Mouse (Mus musculus): ENCODE results near the gene Psmb10.

DNA sequence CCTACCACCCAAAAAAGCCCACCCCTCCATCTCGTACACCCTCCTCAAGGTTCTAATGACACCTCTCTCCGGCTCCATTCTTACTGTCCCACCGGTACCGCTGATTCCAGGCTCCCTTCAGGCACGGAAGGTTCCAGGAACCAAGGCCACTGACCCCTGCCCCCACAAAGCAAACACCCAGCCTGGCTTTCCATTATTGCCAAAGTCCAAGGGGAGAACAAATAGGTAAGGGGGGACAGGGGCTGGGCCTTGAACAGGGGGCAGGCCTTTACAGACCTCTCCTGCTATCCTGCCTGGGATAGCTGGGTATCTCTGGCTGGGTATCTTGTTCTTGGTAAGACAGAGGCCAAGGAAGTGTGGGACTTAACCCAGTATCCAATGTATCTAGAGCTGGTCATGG is 4.3 kb upstream of the Psmb10 start:
- no peak for TF ChIP-seq CTCF (IDR thresholded peaks at IDR 0.05; ENCODE audit: extremely low read depth, insufficient read depth, low read length)
- no peak for TF ChIP-seq POLR2A (IDR thresholded peaks at IDR 0.05; ENCODE audit: extremely low read depth, insufficient read depth, low read length)

Data from cortical plate, adult 2 months (tissue).